Mouse (Mus musculus): Measurements from ENCODE around the gene Maml3.

Maml3 gene

GRCm38 (mm10) chr3:51908437-51908990 lies 196.4 kb downstream of the Maml3 start:
- no peak for DNase-seq (ENCODE audit: low spot score)

DNA sequence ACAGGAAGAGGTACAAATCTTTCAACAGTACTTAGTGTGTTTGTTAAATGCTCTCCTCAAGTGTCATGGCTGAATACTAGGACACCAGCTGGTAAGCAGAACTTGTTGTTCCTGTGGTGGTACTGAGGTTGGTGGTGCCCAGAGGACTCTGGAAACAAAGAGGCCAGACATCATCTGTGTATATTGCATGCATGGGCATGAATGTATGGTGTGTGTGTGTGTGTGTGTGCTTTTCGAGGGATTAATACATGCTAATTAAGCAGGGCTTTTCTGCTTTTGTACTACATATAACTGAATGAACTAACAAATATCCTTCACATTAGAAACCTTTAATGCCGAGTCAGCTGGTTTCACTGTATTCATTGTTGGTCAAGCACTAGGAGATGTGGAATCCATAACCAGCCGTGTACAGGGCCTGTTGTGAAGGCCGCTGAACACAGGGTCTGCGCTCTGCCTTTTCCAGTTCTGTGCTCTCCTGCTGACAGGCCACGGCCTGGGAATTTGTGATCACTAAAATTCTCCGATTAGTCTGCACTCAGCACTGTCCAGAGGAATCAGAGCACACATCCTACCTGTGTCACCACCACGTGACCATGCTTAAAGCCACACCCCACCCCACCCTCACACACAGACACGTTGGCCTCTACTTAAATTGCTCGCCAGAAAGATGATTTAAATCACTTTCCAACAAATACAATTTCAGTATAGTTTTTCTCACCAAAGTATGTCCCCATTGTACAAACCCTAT lies 197.6 kb downstream of the Maml3 start:
- no peak for DNase-seq (ENCODE audit: low spot score)

DNA sequence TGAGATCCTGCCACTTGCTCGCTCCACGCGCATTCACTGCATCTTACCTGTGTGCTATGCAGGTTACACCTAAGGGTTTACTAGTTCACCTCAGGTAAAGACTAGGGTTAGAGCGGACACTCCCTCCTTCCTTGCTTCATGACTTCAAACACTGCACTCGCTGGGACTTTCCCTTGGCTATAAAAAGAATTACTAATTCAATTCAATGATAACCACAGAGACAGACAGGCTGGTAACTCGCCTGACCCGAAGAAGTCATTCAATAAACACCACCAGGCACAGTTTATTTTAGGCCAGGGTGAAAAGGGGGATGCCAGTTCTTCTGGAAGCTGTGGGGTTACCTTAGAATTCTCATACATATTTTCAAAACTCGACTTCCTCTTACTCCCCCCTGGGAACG lies 199.0 kb downstream of the Maml3 start:
- no peak for DNase-seq (ENCODE audit: low spot score)

- no peak for DNase-seq (ENCODE audit: low spot score)
Observed at GRCm38 (mm10) chr3:51904357-51904855, 200.5 kb downstream of the Maml3 start.

DNA sequence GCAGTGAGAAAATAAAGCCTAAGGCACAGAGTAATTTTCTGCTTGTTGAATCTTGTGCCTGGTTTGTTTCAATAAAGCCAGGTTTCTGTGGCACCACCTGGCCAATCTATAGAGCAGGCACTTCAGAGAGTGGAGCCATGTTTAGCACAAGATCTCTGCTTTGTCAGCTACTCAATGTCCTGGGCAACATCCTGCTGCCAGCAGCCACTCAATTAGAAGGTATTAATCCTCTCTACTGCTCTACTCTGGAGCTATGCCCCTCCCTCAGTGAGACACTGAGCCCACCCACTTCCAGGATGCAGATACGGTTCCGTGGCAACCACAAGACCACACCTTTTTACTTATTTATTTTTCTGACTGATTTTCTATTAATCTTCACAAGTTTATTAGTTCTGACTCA lies 203.7 kb downstream of the Maml3 start:
- DNase-seq (ENCODE audit: low spot score) = no peak

- DNase-seq (ENCODE audit: low spot score) = no peak
Observed at GRCm38 (mm10) chr3:51894514-51894913, 210.4 kb downstream of the Maml3 start.

DNA sequence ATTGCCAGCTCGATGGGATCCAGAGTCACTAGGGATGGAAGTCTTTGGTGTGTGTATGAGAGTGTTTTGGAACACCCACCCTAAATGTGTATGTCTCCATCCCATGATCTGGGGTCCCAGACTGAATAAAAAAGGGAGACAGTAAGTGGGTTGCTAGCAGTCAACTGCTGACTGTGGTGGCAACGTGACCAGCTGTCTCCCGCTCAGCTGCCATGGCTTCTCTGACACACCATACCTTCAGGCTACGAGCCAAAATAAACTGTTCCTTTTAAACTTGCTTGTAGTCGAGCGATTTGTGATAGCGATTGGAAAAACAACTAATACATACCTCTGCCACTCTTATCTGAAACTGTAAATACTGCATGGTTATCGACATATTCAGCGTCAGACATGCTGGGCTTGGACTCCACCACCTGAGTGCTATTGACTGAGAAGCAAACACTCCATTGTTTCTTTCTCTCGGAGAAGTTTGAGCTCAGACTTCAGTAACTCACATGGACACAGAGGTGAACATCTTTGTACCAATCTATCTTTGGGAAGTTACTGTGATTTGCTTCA lies 213.2 kb downstream of the Maml3 start:
- no peak for DNase-seq (ENCODE audit: low spot score)

DNA sequence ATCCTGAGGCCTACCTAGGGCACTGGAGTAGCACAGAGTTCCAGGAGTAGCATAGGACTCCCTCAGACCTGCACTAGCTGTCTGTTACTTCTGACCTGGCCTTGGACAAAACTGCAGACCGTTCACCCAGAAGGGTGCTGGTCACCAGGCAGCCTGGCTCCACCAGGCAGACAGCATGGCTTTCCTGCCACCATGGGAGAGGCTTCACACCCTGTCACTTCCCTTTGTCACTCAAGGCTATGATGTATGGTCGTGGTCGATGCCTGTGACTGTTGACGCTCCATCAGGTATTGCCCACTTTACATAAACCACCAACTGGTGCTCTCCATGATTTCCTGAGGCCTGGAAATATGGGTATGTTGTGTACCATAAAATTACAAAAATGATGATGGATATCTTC lies 214.7 kb downstream of the Maml3 start:
- no peak for DNase-seq (ENCODE audit: low spot score)

- DNase-seq (ENCODE audit: low spot score) = no peak
Observed at GRCm38 (mm10) chr3:51889776-51890175, 215.1 kb downstream of the Maml3 start.

DNA sequence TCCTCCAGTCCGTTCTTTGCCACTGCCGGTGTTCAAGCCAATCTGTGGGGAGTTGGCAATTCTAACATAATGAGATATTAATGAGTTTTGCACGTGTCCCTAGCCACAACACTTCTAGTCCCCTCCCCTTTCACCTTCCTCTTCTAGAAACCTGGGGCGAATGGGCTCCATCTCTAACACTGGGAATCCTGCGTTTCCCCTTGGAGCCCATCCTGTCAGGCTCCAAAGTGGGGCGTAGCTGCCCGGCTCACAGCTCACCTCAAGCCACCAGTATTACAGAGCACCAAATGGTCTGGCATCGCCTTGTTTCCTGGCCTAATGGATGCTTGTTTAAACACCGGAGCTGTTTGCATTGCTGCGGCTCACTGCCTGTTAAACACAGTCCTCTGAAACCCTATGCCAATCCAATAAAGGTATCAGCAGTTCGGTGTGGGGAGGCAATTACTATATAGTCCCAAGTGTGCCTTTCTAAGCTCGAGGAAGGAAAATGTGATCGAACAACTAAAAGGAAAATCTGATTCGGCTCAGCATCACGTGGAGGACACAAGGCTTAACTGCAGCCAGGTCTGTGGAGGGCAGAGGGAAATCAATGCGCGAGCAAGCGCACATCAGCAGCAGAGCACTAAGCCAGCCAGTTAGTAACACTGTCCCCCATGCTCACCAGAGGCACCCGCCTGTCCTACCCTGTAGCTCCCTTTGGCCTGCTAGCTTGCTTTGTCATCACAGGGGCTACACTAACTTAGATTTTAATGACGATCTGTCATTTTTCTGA lies 216.0 kb downstream of the Maml3 start:
- DNase-seq (ENCODE audit: low spot score) = no peak

GRCm38 (mm10) chr3:51888295-51888661 lies 216.6 kb downstream of the Maml3 start:
- DNase-seq (ENCODE audit: low spot score) = no peak

- no peak for DNase-seq (ENCODE audit: low spot score)
Observed at GRCm38 (mm10) chr3:51885920-51886319, 219.0 kb downstream of the Maml3 start.

GRCm38 (mm10) chr3:51885487-51885886 lies 219.4 kb downstream of the Maml3 start:
- no peak for DNase-seq (ENCODE audit: low spot score)

DNA sequence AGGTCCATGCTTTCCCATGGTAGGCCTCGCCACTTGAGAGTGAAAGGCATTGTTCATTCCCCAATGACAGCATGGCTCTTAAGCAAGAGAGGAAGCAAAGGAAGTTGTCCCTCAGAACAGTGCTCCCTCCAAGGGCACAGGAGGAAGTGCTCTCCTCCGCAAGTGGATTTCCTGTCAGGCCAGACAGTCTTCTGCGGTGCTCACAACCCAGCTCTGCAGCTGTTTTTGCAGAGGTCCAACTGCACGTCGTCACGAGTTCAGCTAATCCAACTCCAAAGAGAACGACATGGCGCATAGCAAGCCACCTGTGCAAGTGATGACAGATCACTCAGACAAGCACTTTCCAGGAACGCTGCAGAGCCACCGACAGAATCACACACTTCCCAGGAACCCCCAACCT lies 222.9 kb downstream of the Maml3 start:
- no peak for DNase-seq (ENCODE audit: low spot score)

GRCm38 (mm10) chr3:51881393-51881792 lies 223.5 kb downstream of the Maml3 start:
- DNase-seq (ENCODE audit: low spot score) = no peak

- DNase-seq (ENCODE audit: low spot score) = no peak
Observed at GRCm38 (mm10) chr3:51880506-51881036, 224.3 kb downstream of the Maml3 start.

DNA sequence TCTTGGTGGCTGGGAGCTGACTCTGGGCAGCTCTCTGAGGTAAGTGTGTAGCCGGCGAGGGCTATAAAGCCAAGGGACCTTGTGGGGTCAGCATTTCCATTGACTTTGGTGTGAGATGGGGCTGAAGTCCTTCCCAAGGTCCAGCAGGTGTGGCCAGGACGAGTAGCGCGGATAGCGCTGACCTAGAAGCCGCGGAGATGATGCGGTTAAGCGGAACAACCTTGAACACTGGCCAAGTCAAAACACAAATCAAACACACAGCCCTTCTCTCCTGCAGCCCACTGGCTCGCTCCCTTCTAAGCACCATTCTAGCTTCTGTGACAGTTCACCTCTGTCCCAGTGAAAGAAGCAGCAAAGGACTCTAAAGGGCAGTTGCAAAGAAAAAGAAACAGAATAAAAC lies 225.7 kb downstream of the Maml3 start:
- no peak for DNase-seq (ENCODE audit: low spot score)

DNA sequence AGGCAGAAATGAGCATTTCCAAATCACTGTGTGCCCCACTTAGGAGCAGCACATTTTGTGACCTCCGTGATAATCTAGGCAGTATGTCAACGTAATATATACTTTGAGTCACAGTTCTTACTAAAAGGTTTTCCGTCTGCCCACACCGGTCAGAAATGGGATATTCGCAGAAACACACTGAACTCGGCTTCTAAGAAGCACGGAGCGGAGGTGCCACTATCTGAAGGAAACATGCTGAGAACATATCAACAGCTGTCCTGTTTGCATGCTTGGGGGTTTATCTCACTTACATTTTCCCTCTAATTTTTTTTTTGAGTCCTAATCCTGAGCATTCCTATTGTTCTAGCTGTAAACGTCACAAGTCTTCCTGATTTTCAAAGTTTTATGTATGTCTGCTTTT lies 226.3 kb downstream of the Maml3 start:
- no peak for DNase-seq (ENCODE audit: low spot score)

DNA sequence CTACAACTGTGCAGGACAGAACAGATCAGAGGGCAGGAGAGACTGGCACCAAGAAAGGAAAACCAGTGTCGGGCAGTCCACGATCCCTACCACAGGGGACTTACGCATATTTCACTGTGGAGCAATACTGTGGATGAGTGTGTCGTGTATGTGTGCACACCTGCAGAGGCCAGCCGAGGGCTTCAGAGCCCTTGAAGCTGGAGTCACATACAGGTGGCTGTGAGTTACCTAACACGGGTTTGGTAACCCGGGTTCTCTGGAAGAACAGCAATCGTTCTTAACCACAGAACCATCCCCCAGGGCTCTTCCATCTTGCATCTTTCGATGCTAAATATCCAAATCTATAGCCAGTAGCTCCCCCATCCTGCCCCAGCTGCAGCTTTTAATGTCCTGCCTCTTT lies 228.1 kb downstream of the Maml3 start:
- DNase-seq (ENCODE audit: low spot score) = no peak

DNA sequence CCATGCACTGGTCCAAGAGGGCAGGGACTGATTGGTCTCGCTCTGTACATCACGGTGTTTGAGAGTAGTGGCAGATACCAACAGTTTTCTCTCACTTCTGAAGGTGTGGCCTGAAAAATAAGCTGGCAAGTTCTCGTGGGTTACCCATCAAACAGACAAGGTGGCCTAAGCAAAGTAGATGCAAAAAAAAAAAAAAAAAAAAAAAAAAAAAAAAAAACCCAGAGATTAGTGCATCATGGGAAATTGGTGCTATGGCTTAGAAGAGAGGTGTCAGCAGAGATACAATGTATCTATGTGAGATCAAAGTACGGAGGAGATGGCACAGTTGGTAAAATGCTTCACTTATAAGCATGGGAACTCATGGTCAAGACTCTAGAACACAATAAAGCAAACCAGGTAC lies 229.2 kb downstream of the Maml3 start:
- DNase-seq (ENCODE audit: low spot score) = no peak

DNA sequence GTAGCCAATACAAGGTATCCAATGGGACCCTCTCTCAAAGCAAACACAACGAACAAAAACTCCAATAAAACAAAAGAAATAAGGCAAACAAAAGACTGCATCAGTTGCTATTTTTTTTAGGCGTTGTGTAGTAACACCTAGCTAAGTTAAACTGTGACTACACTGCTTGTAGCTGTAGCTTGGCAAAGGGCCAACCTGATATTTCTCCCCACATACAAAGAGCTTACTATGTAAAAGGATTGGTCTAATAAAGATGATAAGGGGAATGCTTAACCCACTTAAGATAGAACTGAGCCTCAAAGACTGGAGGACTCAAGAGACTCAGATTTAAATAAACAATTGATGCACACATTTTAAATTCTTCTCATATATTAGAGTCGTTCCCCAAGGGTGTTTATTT lies 230.6 kb downstream of the Maml3 start:
- DNase-seq (ENCODE audit: low spot score) = no peak

- no peak for DNase-seq (ENCODE audit: low spot score)
Observed at GRCm38 (mm10) chr3:51872771-51873170, 232.1 kb downstream of the Maml3 start.

- no peak for DNase-seq (ENCODE audit: low spot score)
Observed at GRCm38 (mm10) chr3:51871346-51871745, 233.5 kb downstream of the Maml3 start.
